Mouse (Mus musculus) liver, embryonic 15.5 days (tissue): ENCODE data around the gene Zyg11b. TPM values are rescaled to one million over a fixed set of nuclear protein-coding genes. Genes with fewer than 3 reads are reported as not detected.

Source experiments
- ATAC-seq: fragments of 200-750 bp; cut with Nextera tagmentation; 2 replicates; pipeline ENCODE4 v1.8.0; 2017; ENCODE audit warnings: moderate number of reproducible peaks, mild to moderate bottlenecking, moderate library complexity; ENCODE audit not compliant: insufficient read depth
- H3K27ac ChIP-seq: fragments of 300-500 bp; sonication (generic); replicated peaks from 2 replicates; pipeline ENCODE4 v1.5.1; 2015; ENCODE audit warnings: mild to moderate bottlenecking, inconsistent platforms
- H3K27me3 ChIP-seq: fragments of 300-500 bp; sonication (generic); 2 replicates; pipeline ENCODE4 v1.6.1; 2015; ENCODE audit warnings: mild to moderate bottlenecking, inconsistent platforms
- H3K36me3 ChIP-seq: fragments of 300-500 bp; sonication (generic); replicated peaks from 2 replicates; pipeline ENCODE4 v1.6.1; 2015; ENCODE audit warnings: moderate library complexity, mild to moderate bottlenecking, inconsistent platforms
- H3K4me1 ChIP-seq: fragments of 300-500 bp; sonication (generic); replicated peaks from 2 replicates; pipeline ENCODE4 v1.6.1; 2015; ENCODE audit warnings: inconsistent platforms
- H3K4me2 ChIP-seq: fragments of 300-500 bp; sonication (generic); 2 replicates; pipeline ENCODE4 v1.6.1; 2015; ENCODE audit warnings: moderate library complexity, mild to moderate bottlenecking, inconsistent platforms
- H3K4me3 ChIP-seq: fragments of 300-500 bp; sonication (generic); replicated peaks from 2 replicates; pipeline ENCODE4 v1.5.1; 2015; ENCODE audit warnings: mild to moderate bottlenecking, inconsistent platforms
- H3K9ac ChIP-seq: fragments of 300-500 bp; sonication (generic); 2 replicates; pipeline ENCODE4 v1.6.1; 2015; ENCODE audit warnings: moderate library complexity, mild to moderate bottlenecking, inconsistent platforms
- H3K9me3 ChIP-seq: fragments of 300-500 bp; sonication (generic); replicated peaks from 2 replicates; pipeline ENCODE4 v1.6.1; 2016; ENCODE audit warnings: inconsistent platforms
- whole genome bisulfite sequencing: fragments of 180-500 bp; shearing (Covaris S2); methylation state at CpG from one replicate; pipeline ENCODE4 v1.1.7; 2015; ENCODE audit warnings: mixed read lengths; ENCODE audit not compliant: insufficient replicate concordance; 5-methylcytosine and 5-hydroxymethylcytosine counted together
- polyA plus RNA-seq: library from polyadenylated mRNA; unstranded; fragments of >200 nt; fragmentation: Nextera tagmentation; extraction: Ambion mirVana; gene quantifications from 2 replicates; pipeline ENCODE4 v1.2.1, GENCODE M21; 2015

The Zyg11b gene
- polyA plus RNA-seq = 2.3 and 2.4 TPM in 2 replicates

GRCm38 (mm10) chr4:108300670-108301373 lies at the start of gene Zyg11b:
Zyg11b (minus strand) TSS chr4:108301096.
- H3K36me3 ChIP-seq = no peaks in the 10 kb centered on the region
- peaks cover 30% of the 10 kb centered on the region for H3K4me1 ChIP-seq
- H3K9me3 ChIP-seq = no peaks in the 10 kb centered on the region
- H3K9ac ChIP-seq = peak within 1 kb of the TSS; percentile 83
- H3K4me2 ChIP-seq = peak within 1 kb of the TSS; percentile 99
- no peaks in the 10 kb centered on the region for H3K27me3 ChIP-seq
- WGBS = under 1% methylated on average over 58 of the region's 58 CpGs
- peak within 1 kb of the TSS; percentile 75 for H3K4me3 ChIP-seq
- peak; percentile 89 for ATAC-seq
- peak within 1 kb of the TSS; percentile 68 for H3K27ac ChIP-seq

DNA sequence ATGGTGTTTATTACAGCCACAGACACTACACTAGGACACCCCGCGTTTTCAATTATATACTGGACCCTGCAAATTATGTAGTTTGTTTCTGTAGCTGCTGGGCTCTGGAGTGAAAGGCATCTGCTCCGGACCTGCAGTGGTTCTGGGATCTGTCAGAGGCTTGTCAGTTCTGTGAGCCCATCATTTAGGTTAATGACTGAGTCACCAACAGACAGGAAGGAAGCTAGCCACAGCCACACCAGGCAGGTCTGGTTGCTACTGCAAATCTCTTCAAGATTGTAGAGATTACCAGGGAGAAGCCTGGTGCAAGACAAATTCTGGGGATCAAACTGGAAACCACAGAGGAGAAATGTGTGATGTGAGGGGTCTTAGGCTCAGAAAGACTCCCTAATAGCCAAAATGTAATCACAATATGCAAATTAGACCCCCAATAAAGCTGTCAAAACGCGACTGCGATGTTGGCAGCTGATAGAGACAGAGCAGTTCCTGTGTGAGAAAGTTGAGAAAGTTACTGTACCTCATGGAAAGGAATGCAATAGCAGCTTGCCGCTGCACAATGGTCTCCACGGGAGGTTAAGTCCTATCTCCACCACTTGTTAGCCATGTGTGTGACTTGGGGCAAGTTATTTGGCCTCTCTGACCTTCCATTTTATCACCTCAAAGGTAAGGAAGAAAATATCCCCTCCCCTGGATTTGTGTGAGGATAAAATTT lies 49.1 kb upstream of the Zyg11b start:
- Histone ChIP-seq H3K9ac (no peak overlapping the region), H3K4me3 (no peak overlapping the region), H3K27me3 (no peaks in the 10 kb centered on the region), H3K4me2 (no peak overlapping the region), H3K9me3 (no peaks in the 10 kb centered on the region), H3K27ac (peak overlapping the region; percentile 64; the same call in 1 of the 2 replicates), H3K36me3 (no peaks in the 10 kb centered on the region), H3K4me1 (peaks cover 42% of the 10 kb centered on the region)
- WGBS = 14% methylated on average over 8 of the region's 8 CpGs
- ATAC-seq = no peak

DNA sequence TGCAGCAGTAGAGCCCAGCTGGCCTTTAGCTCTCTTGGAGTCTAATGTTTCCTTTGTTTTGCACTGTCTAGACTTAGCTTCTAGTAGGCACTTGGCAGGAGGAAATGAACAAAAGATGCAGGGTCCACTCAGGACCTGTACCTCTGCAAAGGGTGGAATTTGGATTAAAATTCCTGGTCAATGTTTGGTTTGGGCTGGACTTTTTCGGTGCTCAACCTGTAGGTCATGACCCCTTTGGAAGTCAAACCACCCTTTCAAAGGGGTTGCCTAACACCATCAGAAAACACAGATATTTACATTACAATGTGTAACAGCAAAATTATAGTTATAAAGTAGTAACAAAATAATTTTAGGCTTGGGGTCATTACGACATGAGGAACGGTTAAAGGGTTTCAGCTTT lies 48.2 kb upstream of the Zyg11b start:
- Histone ChIP-seq H3K27ac (peak overlapping the region; percentile 64), H3K4me2 (no peak overlapping the region), H3K9me3 (no peaks in the 10 kb centered on the region), H3K4me1 (peaks cover 39% of the 10 kb centered on the region), H3K36me3 (no peaks in the 10 kb centered on the region), H3K9ac (no peak overlapping the region), H3K4me3 (no peak overlapping the region), H3K27me3 (no peaks in the 10 kb centered on the region)
- peak; percentile 19; the same call in 1 of the 2 replicates for ATAC-seq
- 69% methylated on average over 3 of the region's 3 CpGs for WGBS

DNA sequence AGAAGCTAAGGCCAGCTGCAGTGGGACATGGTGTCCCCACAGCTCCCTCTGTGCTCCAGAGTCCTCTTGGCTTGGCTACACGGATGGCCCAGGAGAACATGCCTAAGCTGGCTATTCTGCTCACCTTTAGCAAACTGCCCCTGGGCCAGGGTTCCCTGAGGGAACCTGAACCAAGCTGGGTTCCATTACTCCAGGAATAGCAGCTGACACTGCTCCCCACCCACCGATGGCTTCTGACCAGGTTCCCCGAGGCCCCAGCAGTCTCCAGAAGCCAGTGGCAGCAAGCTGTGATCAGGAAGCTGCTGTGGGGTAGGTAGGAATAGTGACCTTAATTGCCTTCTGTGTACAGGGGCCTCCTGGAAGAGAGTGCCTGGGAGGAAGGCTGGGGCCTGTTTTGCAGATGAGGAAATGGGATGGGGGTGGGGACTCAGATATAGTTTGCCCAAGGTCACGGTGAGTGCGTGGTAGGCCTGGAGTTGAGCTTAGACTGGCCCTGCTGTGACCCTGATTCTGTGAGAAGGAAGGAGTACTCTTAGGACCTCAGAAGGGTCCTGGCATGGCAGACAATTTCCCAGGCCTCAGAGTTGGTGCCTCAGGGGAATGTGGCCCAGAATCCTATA lies 47.5 kb upstream of the Zyg11b start:
- ATAC-seq = peak; percentile 23; the same call in 1 of the 2 replicates
- WGBS = 28% methylated on average over 5 of the region's 5 CpGs
- H3K27ac ChIP-seq = peak overlapping the region; percentile 53

DNA sequence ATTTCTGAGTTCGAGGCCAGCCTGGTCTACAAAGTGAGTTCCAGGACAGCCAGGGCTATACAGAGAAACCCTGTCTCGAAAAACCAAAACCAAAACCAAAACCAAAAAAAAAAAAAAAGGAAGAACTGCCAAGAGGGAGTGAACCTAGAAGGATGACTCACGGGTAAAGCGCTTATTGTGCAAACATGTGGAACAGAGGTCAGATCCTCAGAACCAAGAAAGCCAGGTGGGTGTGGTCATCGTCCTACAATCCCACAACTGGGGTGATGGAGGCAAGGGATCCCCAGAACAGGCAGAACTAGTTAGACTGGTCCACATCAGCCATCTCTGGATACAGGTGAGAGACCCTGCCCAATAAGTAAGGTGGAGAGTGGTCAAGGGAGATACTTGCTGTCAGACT lies 46.2 kb upstream of the Zyg11b start:
- Histone ChIP-seq H3K9ac (no peak overlapping the region), H3K9me3 (no peaks in the 10 kb centered on the region), H3K4me3 (no peak overlapping the region), H3K4me1 (peaks cover 39% of the 10 kb centered on the region), H3K4me2 (no peak overlapping the region), H3K27me3 (no peaks in the 10 kb centered on the region), H3K36me3 (no peaks in the 10 kb centered on the region), H3K27ac (no peak overlapping the region)
- no peak for ATAC-seq
- WGBS = 51% methylated on average over 5 of the region's 5 CpGs

More for the DNA sequence above, 47.5 kb upstream of the Zyg11b start:
- Histone ChIP-seq H3K4me2 (no peak overlapping the region), H3K9me3 (no peaks in the 10 kb centered on the region), H3K9ac (no peak overlapping the region), H3K36me3 (no peaks in the 10 kb centered on the region), H3K27me3 (no peaks in the 10 kb centered on the region), H3K4me1 (peaks cover 39% of the 10 kb centered on the region), H3K4me3 (no peak overlapping the region)

- ATAC-seq = no peak
- H3K4me3 ChIP-seq = no peak overlapping the region
- no peaks in the 10 kb centered on the region for H3K9me3 ChIP-seq
- H3K27me3 ChIP-seq = no peaks in the 10 kb centered on the region
- H3K36me3 ChIP-seq = no peaks in the 10 kb centered on the region
- H3K9ac ChIP-seq = no peak overlapping the region
- H3K27ac ChIP-seq = no peak overlapping the region
- peaks cover 35% of the 10 kb centered on the region for H3K4me1 ChIP-seq
- H3K4me2 ChIP-seq = no peak overlapping the region
- WGBS = 51% methylated on average over 5 of the region's 5 CpGs
Measured at GRCm38 (mm10) chr4:108345826-108346225, 44.9 kb upstream of the Zyg11b start.

GRCm38 (mm10) chr4:108344631-108345083 lies 43.8 kb upstream of the Zyg11b start:
- Histone ChIP-seq H3K9ac (no peak overlapping the region), H3K4me3 (no peak overlapping the region), H3K27me3 (no peaks in the 10 kb centered on the region), H3K36me3 (0 out of 2 replicates have a peak, but pooled peaks cover 3% of the 10 kb centered on the region), H3K4me2 (no peak overlapping the region), H3K27ac (no peak overlapping the region), H3K9me3 (no peaks in the 10 kb centered on the region), H3K4me1 (peaks cover 23% of the 10 kb centered on the region)
- 49% methylated on average over 7 of the region's 7 CpGs for WGBS
- no peak for ATAC-seq

GRCm38 (mm10) chr4:108339277-108339690 lies 38.4 kb upstream of the Zyg11b start:
- H3K4me3 ChIP-seq = no peak overlapping the region
- no peak overlapping the region for H3K9ac ChIP-seq
- ATAC-seq = no peak
- peaks cover 19% of the 10 kb centered on the region; the same call in 1 of the 2 replicates for H3K36me3 ChIP-seq
- H3K27ac ChIP-seq = no peak overlapping the region
- H3K9me3 ChIP-seq = no peaks in the 10 kb centered on the region
- H3K27me3 ChIP-seq = no peaks in the 10 kb centered on the region
- no peak overlapping the region for H3K4me2 ChIP-seq
- H3K4me1 ChIP-seq = peaks cover 8% of the 10 kb centered on the region
- WGBS = 19% methylated on average over 4 of the region's 4 CpGs

- H3K9me3 ChIP-seq = no peaks in the 10 kb centered on the region
- H3K4me3 ChIP-seq = no peak overlapping the region
- no peaks in the 10 kb centered on the region for H3K27me3 ChIP-seq
- H3K9ac ChIP-seq = no peak overlapping the region
- no peak overlapping the region for H3K4me2 ChIP-seq
- no peak overlapping the region for H3K27ac ChIP-seq
- WGBS = 66% methylated on average over 10 of the region's 10 CpGs
- peaks cover 22% of the 10 kb centered on the region for H3K36me3 ChIP-seq
- ATAC-seq = no peak
- peaks cover 8% of the 10 kb centered on the region for H3K4me1 ChIP-seq
Measured at GRCm38 (mm10) chr4:108338811-108339210, 37.9 kb upstream of the Zyg11b start.

DNA sequence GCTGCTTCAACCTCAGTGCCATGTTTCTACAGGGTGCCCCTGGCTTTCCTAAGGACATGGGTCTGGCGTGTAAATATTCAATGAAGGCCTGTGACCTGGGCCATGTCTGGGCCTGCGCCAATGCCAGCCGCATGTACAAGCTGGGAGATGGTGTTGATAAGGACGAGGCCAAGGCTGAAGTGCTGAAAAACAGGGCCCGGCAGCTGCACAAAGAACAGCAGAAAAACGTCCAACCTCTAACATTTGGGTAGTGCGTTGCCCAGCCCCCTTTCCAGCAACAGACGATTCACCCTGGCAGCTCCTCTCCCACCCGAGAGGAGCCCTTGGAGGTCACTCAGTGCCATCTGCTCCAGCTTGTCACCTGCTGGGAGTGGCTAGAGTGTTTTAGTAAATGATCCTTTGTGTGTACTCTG lies 37.4 kb upstream of the Zyg11b start:
- no peak overlapping the region for H3K4me2 ChIP-seq
- H3K27ac ChIP-seq = 0 out of 2 replicates have a peak overlapping the region, but pooled peaks have one; percentile 3
- H3K36me3 ChIP-seq = peaks cover 25% of the 10 kb centered on the region
- WGBS = 60% methylated on average over 9 of the region's 9 CpGs
- peaks cover 8% of the 10 kb centered on the region for H3K4me1 ChIP-seq
- no peaks in the 10 kb centered on the region for H3K9me3 ChIP-seq
- H3K27me3 ChIP-seq = no peaks in the 10 kb centered on the region
- no peak overlapping the region for H3K9ac ChIP-seq
- H3K4me3 ChIP-seq = no peak overlapping the region
- 0 out of 2 replicates have a peak, but pooled peaks have one; percentile 23 for ATAC-seq

- no peaks in the 10 kb centered on the region for H3K27me3 ChIP-seq
- H3K4me1 ChIP-seq = peaks cover 8% of the 10 kb centered on the region
- no peak overlapping the region for H3K4me2 ChIP-seq
- 0 out of 2 replicates have a peak, but pooled peaks have one; percentile 8 for ATAC-seq
- 68% methylated on average over 3 of the region's 3 CpGs for WGBS
- no peaks in the 10 kb centered on the region for H3K9me3 ChIP-seq
- no peak overlapping the region for H3K4me3 ChIP-seq
- peaks cover 27% of the 10 kb centered on the region for H3K36me3 ChIP-seq
- no peak overlapping the region for H3K9ac ChIP-seq
- 0 out of 2 replicates have a peak overlapping the region, but pooled peaks have one; percentile 3 for H3K27ac ChIP-seq
Measured at GRCm38 (mm10) chr4:108337817-108338216, 36.9 kb upstream of the Zyg11b start.
